Mouse (Mus musculus): Measurements from ENCODE around the gene Olfr1489.
"Not testable (repeated sequence)": the region's sequence is repeated elsewhere in the genome, so short reads cannot be mapped to it uniquely, and the experiment has no call there.

The Olfr1489 gene

DNA sequence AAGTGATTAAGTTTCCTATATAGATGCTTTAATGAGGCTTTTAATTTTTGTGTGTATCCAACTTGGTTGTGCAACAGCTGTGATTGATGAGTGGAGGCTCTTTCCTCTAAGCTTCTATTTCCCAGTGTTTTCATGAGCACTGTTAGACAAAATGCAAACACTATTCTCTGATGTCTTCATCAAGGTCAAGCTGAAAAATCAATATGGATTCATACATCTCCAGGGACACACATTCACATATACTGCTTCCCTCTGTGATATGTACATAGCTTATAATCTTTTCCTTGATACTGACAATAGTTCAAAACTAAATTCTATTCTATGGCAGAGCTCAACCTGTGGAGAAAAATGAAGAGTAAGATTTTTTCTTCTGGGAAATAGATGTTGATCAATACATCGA lies at the start of gene Olfr1489:
Gene Olfr1489 (plus strand): TSS at position 301 of the 400 bp plus-strand sequence.
- no peak for DNase-seq (ENCODE audit: low read depth)

- no peak for DNase-seq (ENCODE audit: low read depth)
Measured at GRCm38 (mm10) chr19:13583211-13583610, 48.2 kb upstream of the Olfr1489 start, which contains the start of gene Olfr1484. Olfr1484 (plus strand) TSS chr19:13583511.

- not testable (repeated sequence) for DNase-seq (ENCODE audit: low read depth)
Measured at GRCm38 (mm10) chr19:13617075-13617474, 14.3 kb upstream of the Olfr1489 start, which contains the start of gene Olfr1487. Olfr1487 (plus strand) TSS chr19:13617375.

DNA sequence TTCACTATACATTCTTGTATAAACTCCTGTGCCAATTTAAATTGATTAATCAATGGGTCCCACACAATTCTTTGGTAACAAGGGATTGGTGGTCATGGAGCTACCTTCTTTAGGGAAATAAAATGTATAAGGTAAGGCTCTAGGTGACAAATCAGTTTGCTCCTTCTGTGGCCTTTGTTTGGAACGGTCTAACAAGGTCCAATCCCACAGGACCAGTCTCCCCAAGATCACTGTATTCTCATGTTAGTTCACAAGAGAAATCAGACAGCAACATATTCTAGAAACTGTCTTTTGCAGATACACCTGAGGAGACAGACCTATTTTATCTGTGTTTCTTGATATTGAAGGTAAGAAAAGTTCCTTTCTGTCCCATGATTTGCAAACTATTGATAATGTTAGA lies 19.4 kb downstream of the Olfr1489 start, which contains the start of gene Olfr1490:
Gene Olfr1490 (plus strand): TSS at position 301 of the 400 bp plus-strand sequence.
- DNase-seq (ENCODE audit: low read depth): no peak

Measured in induced T-regulatory cell, adult 2 months (primary cell).